Mouse (Mus musculus): Measurements from ENCODE around the gene Nt5dc3. TPM values are rescaled to one million over a fixed set of nuclear protein-coding genes. Genes with fewer than 3 reads are reported as not detected.

Nt5dc3 gene
- total and polyA plus RNA-seq, 2 experiments from 2014 or later, result 13.2 to 56.2 TPM

- no peak overlapping the region for H3K9ac ChIP-seq (replicated peaks; ENCODE audit: low read length, poor library complexity, severe bottlenecking)
- no peak for DNase-seq (ENCODE audit: low spot score)
Measured at GRCm38 (mm10) chr10:86788193-86788592, 9.4 kb downstream of the Nt5dc3 start.

GRCm38 (mm10) chr10:86789146-86789672 lies 10.4 kb downstream of the Nt5dc3 start:
- H3K27ac ChIP-seq (ENCODE audit: low read depth, low read length), result no peak overlapping the region
- H3K27me3 ChIP-seq (ENCODE audit: insufficient read depth, low read length), result no peaks in the 10 kb centered on the region
- peaks cover 5% of the 10 kb centered on the region; the same call in 1 of the 2 replicates for H3K4me1 ChIP-seq (ENCODE audit: insufficient read depth, low read length)
- no peaks in the 10 kb centered on the region for H3K9me3 ChIP-seq (ENCODE audit: low read length)
- no peaks in the 10 kb centered on the region for H3K36me3 ChIP-seq (ENCODE audit: insufficient read depth, low read length)
- H3K9ac ChIP-seq (replicated peaks; ENCODE audit: low read length, poor library complexity, severe bottlenecking), result no peak overlapping the region
- DNase-seq (ENCODE audit: low spot score) (no peak), ATAC-seq (ENCODE audit: low FRiP score) (no peak)
- no peak for TF ChIP-seq CTCF (IDR thresholded peaks at IDR 0.05)
- WGBS, result 81% methylated on average over 7 of the region's 7 CpGs
- no peak overlapping the region for H3K4me3 ChIP-seq (ENCODE audit: low read depth, low read length)
- no peak overlapping the region for H3K4me2 ChIP-seq (ENCODE audit: low read depth, low read length, poor library complexity, severe bottlenecking)

More at GRCm38 (mm10) chr10:86788193-86788592, 9.4 kb downstream of the Nt5dc3 start:
- Histone ChIP-seq H3K27ac (ENCODE audit: low read depth, low read length) (no peak overlapping the region), H3K4me3 (ENCODE audit: low read depth, low read length) (no peak overlapping the region), H3K27me3 (ENCODE audit: insufficient read depth, low read length) (no peaks in the 10 kb centered on the region), H3K9me3 (ENCODE audit: low read length) (no peaks in the 10 kb centered on the region), H3K4me1 (ENCODE audit: insufficient read depth, low read length) (peaks cover 2% of the 10 kb centered on the region; the same call in 1 of the 2 replicates), H3K4me2 (ENCODE audit: low read depth, low read length, poor library complexity, severe bottlenecking) (no peak overlapping the region), H3K36me3 (ENCODE audit: insufficient read depth, low read length) (no peaks in the 10 kb centered on the region)
- no peak for TF ChIP-seq CTCF (IDR thresholded peaks at IDR 0.05)
- WGBS, result 56% methylated on average over 5 of the region's 5 CpGs
- no peak for ATAC-seq (ENCODE audit: low FRiP score)

DNA sequence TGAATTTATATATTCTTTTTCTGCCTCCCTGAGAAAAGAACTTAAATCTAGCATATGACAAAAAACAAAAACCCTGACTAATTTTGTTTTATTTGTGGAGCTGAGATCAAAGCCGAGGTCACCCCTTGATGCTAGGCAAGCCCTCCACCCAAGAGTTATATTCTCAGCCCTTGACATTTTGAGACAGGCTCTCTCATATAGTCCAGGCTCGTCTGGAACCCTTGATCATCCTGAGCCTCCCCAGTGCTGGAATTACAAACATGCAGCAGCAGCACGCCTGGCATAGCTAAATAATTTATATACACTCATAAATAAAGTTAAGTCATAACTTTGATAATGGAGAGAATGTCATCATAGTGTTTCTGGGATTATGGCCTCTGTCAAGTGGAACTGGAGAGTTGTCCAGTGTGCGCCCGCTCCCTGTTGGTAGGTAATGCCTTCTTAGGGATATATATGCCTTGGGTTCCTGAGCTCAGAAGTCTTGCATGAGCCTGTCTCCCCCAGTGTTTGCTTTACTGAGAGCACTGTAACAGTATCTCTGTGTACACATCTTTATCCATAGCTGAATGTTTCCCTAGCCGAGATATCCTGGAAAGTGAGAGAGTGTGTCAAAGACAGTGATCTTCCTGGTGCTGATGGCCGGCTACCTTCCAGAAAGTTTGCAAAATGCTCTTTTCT lies 12.8 kb downstream of the Nt5dc3 start:
- no peaks in the 10 kb centered on the region for H3K9me3 ChIP-seq (ENCODE audit: low read length)
- WGBS, result 76% methylated on average over 7 of the region's 7 CpGs
- no peaks in the 10 kb centered on the region for H3K36me3 ChIP-seq (ENCODE audit: insufficient read depth, low read length)
- no peak overlapping the region for H3K9ac ChIP-seq (replicated peaks; ENCODE audit: low read length, poor library complexity, severe bottlenecking)
- TF ChIP-seq CTCF (IDR thresholded peaks at IDR 0.05), result no peak
- H3K4me1 ChIP-seq (ENCODE audit: insufficient read depth, low read length), result peaks cover 5% of the 10 kb centered on the region; the same call in 1 of the 2 replicates
- no peak overlapping the region for H3K4me3 ChIP-seq (ENCODE audit: low read depth, low read length)
- H3K27ac ChIP-seq (ENCODE audit: low read depth, low read length), result no peak overlapping the region
- ATAC-seq (ENCODE audit: low FRiP score) (no peak), DNase-seq (ENCODE audit: low spot score) (no peak)
- no peaks in the 10 kb centered on the region for H3K27me3 ChIP-seq (ENCODE audit: insufficient read depth, low read length)
- no peak overlapping the region for H3K4me2 ChIP-seq (ENCODE audit: low read depth, low read length, poor library complexity, severe bottlenecking)

DNA sequence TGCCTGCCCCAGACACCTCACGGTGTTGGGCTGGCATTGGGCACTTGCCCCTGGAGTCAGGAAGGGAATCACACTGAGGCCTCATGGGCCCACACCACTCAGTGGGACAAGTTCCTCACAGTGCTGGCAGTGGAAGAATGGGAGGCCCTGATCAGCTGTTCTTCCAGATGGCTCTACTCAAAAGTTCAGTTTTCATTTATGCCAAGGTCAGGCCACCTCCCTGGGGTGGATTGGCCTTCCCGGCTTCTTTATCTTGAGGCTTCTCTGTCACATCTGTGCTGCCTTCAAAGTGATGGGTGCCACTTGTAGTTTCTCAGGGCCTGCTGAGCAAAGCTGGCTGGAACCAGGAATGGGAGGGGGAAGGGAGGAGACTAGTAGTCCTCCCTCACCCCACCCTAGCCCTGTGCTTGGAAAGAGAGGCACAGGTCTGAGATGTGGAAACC lies 14.7 kb downstream of the Nt5dc3 start:
- no peaks in the 10 kb centered on the region for H3K9me3 ChIP-seq (ENCODE audit: low read length)
- peaks cover 5% of the 10 kb centered on the region; the same call in 1 of the 2 replicates for H3K4me1 ChIP-seq (ENCODE audit: insufficient read depth, low read length)
- H3K4me3 ChIP-seq (ENCODE audit: low read depth, low read length), result no peak overlapping the region
- no peak overlapping the region for H3K4me2 ChIP-seq (ENCODE audit: low read depth, low read length, poor library complexity, severe bottlenecking)
- H3K36me3 ChIP-seq (ENCODE audit: insufficient read depth, low read length), result no peaks in the 10 kb centered on the region
- no peak for DNase-seq (ENCODE audit: low spot score)
- no peaks in the 10 kb centered on the region for H3K27me3 ChIP-seq (ENCODE audit: insufficient read depth, low read length)
- 64% methylated on average over 2 of the region's 2 CpGs for WGBS
- H3K9ac ChIP-seq (replicated peaks; ENCODE audit: low read length, poor library complexity, severe bottlenecking), result no peak overlapping the region
- no peak for ATAC-seq (ENCODE audit: low FRiP score)
- no peak overlapping the region for H3K27ac ChIP-seq (ENCODE audit: low read depth, low read length)
- TF ChIP-seq CTCF (IDR thresholded peaks at IDR 0.05), result no peak

- ATAC-seq (ENCODE audit: low FRiP score), result no peak
- 92% methylated on average over 4 of the region's 4 CpGs for WGBS
Measured at GRCm38 (mm10) chr10:86794196-86794595, 15.4 kb downstream of the Nt5dc3 start.

More at GRCm38 (mm10) chr10:86794196-86794595, 15.4 kb downstream of the Nt5dc3 start:
- Histone ChIP-seq H3K4me1 (ENCODE audit: insufficient read depth, low read length) (peaks cover 5% of the 10 kb centered on the region; the same call in 1 of the 2 replicates), H3K4me2 (ENCODE audit: low read depth, low read length, poor library complexity, severe bottlenecking) (no peak overlapping the region), H3K27ac (ENCODE audit: low read depth, low read length) (no peak overlapping the region), H3K4me3 (ENCODE audit: low read depth, low read length) (no peak overlapping the region), H3K36me3 (ENCODE audit: insufficient read depth, low read length) (no peaks in the 10 kb centered on the region), H3K27me3 (ENCODE audit: insufficient read depth, low read length) (no peaks in the 10 kb centered on the region), H3K9ac (replicated peaks; ENCODE audit: low read length, poor library complexity, severe bottlenecking) (no peak overlapping the region), H3K9me3 (ENCODE audit: low read length) (no peaks in the 10 kb centered on the region)
- DNase-seq (ENCODE audit: low spot score), result no peak
- no peak for TF ChIP-seq CTCF (IDR thresholded peaks at IDR 0.05)
